Mouse (Mus musculus) monocyte, adult 5-6 weeks (primary cell): Measurements from ENCODE around the gene Cckbr. TPM values are rescaled to one million over a fixed set of nuclear protein-coding genes. Genes with fewer than 3 reads are reported as not detected.
A peak's percentile ranks its signal among the peaks of the same experiment; 100 is the strongest.
"Not testable (repeated sequence)": the region's sequence is repeated elsewhere in the genome, so short reads cannot be mapped to it uniquely, and the experiment has no call there.

Experiments
- ATAC-seq: fragments of 153-309, 156-312 bp; replicated peaks from 2 replicates; pipeline ENCODE4 v1.8.0; 2017; ENCODE audit warnings: mild to moderate bottlenecking; ENCODE audit not compliant: low TSS enrichment, insufficient number of reproducible peaks, severe bottlenecking, poor library complexity, low FRiP score
- total RNA-seq: library from RNA; stranded (forward); fragments of 200-1000, 200-491, 200-594 nt; gene quantifications from 3 replicates; pipeline ENCODE4 v1.2.3, GENCODE M21; 2017

Cckbr gene
- total RNA-seq: not detected in 3 replicates

DNA sequence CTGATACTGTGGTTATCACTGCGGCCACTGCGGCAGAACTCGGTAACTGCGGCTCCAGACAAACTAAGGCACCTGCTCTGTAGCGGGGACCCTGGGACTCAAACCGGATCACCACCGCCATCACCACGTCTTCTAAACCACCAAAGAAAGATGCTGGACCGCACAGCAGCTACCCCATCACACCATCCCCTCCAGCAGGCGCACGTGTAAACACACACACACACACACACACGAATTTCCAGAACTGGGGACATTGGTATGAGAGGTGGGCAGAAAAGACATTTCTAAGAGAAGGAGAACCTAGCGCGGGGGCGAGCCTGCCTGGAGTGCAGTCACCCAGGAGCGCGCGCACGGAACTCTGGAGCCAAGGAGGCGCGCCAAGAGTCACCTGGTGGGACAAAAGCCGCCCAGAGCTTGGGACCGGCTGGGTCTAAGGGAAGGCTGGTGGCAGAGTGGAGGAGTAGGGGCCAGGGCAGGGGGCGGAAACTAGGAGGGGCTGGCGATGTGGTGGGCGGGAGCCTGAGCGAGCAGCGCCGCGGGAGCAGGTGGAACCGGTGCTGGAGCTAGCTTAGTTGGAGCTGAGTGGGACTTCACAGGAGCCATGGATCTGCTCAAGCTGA is at the start of gene Cckbr:
Cckbr (plus strand) TSS at position 308 of the 620 bp plus-strand sequence.
- ATAC-seq: no peak

DNA sequence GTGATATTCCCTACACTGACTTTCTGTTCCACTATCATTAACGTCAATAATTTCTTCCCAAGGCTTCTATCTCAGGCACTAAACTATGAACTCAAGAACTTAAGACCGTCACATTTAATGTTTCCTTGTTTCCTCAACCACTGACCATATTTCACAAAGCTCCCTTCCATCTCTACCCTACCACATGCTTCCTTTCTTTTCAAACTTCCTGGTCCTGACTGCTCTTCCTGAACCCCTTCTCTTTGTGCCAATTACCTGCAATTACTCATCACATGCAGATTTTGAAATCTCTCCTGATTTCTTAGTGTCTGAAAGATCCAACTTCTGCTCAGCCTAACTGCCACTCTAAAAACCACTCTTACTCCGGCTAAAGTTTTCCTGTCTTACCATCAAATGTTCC is 45.2 kb upstream of the Cckbr start:
- ATAC-seq: no peak

DNA sequence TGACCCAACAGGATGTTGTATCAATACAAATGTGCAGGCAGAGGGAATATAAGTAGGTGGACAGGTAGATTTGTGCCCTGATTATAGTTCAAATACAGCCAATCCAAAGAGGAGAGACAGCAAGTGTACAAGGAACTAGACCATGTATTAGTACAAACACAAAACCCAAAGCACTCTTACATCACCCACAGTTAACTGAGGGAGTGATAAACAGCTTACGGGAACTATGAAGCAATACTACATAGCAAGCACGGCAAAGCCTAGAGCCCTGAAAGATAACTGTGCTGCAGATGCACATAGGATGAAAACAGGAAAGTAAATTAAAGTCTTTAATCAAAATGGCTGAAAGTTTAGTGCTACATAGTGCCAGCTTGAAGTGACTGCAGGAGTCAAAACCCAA is 37.8 kb upstream of the Cckbr start:
- no peak for ATAC-seq

DNA sequence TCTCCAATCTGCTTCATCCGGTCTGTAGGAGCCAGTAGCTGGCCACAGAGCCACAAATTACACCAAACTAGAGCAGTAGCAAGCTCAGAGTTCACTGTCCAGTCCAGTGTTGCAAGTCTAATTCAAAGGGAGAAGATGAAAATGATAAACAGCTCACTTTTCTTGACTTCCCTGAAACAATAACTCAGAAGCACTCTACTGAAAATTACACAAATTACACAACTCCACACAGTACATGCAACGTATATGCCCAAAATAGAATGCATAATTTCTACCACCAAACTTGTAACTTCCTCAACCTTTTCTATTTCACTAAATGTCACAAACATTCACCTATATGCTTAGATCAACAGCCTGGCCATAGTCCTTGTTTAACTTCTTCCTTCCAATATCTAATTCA is 35.3 kb upstream of the Cckbr start:
- ATAC-seq: no peak

DNA sequence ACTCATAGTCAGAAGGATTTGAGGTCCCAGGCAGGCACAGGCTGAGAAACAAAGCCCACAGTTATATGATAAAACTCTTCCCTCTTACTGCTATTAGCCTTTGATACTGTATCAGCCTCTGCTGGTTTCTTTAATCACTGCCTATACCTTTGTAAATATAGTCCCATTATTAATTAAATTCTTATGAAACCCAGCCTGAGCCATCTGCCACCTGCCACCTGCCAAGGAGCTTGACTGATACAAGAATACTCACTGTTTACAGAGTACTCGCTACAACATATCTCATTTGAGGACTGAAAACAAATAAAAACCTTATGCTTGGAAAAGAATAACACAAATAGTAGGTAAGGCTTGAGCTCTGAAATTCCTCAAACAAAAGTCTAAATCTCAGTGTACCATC is 30.9 kb upstream of the Cckbr start:
- ATAC-seq: no peak

DNA sequence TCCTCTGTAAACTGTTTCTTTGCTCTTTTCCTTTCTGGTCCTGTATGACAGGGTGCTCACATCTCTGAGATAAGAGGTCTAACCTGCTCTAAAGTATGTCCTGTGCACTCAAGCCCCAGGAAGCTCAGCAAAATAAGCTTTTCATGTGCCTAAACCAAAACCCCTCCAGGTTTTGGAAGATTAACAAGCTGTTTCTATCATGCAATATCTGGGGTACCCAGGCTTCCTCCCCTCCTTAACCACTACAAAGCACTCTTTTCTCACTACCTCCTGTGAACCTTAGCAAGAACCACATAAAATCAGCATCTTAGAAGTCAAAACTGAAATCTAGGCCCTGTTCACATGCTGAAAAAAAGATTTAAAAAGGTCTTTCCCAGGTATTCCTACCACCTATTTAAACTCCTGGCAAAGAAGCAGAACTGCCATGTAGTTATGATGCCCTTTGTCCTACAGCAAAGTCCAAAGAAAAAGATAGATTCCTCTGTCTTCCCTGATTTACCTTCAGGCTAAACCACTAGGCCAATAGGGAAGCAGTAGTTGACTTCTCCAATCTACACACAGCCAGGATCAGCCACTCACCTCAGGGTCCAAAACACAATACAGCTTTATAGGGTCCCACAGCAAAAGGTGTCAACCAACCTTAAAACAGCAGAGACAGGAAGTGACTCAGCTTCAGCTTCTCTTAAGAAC is 30.3 kb upstream of the Cckbr start:
- no peak for ATAC-seq

DNA sequence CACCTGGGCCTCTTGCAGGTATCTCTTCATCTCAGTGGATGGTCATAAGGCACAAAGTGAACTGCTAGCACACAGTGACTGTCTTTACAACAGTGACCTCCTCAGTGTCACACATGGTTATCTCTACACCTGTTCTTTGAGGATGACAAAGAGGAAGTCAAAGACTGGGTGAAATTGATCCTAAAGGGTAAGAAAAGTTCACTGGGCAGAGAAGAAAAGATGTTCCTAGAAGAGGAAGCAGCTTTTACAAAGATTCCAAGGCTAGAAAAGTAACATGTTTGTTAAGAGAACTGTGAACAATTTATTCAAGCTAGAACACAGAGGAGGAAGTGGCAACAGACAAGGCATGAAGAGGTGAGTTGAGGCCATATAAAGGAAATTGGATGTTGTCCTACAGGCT is 29.4 kb upstream of the Cckbr start:
- no peak for ATAC-seq

DNA sequence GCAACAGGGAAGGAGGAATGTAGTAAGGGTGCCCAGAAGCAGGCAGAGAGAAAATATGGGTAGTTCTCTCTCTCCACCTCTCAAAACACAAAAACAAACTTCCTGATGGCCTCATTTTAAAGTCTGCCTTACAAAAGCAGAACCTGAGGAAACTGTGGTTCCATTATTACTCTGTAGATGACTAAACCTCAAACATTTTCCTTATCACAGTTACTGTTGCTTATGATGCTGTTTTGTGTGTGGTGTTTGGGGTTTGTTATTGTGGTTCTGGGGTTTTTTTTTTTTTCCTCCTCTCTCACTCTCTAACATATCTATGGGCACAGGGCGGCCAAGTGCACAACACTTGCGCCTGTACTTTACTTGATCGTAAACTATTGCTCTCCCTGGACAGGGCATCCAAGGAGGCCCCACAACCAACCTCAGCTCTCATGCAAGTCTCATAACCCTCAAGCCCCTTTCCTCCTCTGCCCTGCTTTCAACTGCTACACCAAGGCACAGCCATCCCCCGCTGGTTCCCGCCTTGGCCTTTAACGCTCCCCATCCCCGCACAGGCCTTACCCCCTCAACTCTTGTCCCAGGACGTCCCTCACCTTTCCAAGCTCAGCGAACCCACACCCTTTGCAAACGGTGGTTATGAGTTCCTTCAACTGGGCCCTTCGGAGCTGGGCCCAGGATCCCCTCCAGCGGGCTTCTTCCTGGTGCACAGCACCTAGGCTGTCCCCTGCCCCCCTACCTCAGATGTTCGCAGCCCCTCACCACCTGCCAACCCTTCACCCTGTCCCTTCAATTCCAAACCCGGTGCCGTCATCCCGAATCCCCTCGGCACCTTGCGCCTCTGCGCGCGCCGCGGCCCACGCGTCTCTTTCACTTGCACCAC is 26.2 kb upstream of the Cckbr start:
- ATAC-seq: peak; percentile 38

DNA sequence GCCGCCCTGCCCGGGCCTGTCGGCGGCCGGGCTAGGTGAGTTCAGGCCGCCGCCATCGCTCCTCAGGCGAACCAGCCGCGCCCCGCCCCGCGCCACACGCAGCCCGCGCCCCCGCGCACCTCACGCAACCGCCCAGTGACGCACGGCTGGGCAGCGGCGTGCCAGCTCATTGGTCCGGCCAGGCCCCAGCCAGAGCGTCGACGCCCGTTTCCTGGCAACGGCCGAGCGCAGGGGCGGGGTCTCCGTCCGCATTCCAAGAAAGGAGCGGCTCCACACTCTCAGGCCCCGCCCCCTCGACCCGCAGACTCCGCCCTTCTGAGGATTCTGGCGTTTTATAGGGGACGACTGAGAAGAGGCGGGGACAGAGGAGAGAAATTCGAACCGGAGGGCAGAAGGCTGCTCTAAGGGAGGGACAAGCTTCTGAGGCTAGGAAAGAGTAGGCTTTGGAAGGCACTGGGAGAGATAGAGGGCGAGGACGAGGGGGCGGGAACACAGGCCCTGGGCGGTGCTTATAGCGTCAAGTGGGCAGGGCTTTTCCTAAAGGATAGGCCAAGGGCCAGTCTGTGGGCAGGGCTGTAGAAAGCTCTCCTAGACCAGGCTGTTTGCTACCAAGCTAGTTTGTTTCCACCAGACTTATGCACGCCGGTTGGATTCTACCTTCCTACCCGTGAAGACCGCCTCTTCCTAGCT is 25.5 kb upstream of the Cckbr start, which contains the start of gene Fam160a2:
Fam160a2 (minus strand) TSS at position 120 of the 690 bp plus-strand sequence.
- ATAC-seq: peak; percentile 84

DNA sequence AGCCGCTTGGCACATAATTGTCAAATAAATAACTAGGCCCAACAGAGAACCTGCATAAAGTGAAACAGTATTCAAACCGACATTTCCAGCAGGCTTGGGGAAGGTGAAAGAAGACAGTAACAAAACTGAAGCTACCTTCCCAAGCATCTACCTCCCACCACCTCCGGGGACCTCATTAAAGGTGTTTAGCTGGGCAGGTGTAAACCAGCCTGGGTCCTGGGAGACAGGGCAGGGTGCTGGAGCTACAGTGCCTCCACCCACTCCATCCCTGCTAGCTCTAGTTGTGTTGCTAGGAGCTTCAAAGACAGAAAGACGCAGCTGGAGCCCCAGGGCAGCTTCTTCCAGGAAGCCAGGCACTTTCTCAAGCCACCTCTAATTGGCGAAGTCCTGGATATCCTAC is 21.3 kb upstream of the Cckbr start, which contains the start of gene Cnga4:
Cnga4 (plus strand) TSS at position 301 of the 400 bp plus-strand sequence.
- no peak for ATAC-seq

DNA sequence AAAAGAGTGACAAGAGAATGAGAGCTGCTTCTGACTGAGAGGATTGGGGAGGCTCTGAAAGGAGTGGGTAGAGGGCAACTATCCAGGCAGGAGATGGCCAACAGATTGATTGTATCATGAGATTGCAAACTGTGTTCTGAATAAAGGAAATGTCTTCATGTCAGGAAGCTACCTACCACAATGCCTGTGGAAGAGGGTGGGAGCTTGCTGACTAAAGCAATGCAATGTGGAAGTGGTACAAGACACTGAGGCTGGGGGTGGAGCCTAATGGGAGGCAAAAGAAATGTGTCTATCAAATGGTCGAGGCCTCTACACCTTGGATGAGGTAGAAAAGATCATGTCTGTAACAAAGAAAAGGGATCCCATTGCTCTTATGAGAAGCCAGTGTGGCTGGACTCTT is 19.2 kb upstream of the Cckbr start:
- no peak for ATAC-seq

DNA sequence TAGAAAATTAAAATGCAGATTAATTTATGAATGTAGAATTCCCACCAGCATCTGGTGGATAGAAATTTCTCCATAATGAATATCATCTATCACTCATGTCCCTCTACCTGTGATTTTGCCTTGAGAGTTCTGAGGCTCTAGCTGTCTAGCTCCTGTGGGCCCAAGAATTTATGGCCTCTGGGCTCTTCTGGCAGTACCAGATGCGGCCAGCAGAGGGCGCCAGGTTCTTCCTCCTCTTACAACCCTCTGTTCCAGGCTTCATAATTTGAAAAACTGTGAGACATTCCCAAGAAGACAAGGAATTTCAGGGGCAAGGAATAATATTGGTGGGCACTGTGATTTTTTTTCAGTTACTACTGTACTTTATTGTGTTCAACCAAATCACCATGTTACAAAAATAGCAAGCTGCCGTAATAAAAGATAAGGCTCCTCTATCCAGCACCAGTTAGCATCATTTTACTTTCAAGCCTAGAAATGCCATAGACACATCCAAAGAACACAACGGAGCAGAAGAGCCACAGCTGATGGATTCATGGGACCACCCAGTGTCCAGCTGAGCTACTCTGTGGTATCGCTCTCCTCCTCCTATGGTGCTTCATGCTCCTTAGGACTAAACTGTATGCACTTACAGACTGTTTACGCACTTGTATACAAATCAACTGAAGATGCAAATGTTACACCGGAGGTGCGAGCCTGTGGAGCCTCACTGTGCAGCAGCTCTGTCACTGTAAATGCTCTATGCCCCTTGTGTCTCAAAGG is 13.5 kb upstream of the Cckbr start:
- not testable (repeated sequence) for ATAC-seq

DNA sequence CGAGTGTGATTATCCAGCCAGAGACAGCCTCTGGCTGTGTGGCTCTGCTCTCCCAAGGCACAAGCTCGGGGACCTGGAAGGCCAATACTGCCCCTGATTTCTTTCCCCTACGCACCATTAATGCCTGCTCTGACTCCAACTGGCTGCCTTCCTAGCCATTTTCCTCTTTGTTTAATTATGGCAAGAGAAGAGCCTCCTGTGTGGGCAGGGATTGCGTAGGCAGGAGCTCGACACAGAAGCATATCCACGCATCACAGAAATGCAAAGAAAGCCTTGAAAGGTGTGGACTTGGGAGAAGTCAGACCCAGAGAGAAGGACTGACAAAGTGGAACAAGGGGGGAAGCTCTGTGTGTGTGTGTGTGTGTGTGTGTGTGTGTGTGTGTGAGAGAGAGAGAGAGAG is 11.1 kb upstream of the Cckbr start:
- no peak for ATAC-seq

DNA sequence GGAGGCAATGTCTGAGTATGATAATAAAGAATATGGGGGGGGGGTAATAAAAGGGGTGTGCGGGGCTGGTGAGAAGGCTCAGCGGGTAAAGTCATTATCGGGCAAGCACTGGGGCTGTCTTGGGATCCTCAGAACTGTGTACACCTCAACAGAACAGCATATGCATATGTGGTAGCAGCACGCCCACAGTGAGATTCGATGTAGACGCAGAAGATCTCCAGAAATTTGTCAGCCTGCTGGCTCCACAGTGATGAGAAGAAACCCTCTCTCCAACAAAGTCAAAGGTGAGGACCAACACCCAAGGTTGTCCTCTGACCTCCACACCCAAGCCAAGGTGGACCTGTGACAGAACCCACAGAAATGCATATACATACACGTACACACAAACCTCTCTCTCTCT is 9.0 kb upstream of the Cckbr start:
- ATAC-seq: no peak

DNA sequence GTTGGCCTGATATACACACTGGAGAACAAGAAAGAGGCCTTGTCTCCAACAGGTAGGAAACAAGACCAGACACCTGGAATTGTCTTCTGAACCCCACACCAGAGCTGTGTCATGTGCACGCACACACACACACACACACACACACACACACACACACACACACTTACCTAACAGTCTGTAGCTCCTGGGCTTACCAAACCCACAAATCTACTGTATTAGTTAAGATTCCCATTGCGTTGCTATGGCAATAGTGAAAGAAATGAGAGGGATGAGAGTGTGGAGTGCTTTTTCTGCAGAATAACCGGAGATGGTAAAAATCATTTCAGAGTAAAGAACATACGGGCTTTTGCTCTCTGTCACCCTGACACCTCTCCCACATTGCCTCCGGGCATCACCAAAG is 7.4 kb upstream of the Cckbr start:
- no peak for ATAC-seq

DNA sequence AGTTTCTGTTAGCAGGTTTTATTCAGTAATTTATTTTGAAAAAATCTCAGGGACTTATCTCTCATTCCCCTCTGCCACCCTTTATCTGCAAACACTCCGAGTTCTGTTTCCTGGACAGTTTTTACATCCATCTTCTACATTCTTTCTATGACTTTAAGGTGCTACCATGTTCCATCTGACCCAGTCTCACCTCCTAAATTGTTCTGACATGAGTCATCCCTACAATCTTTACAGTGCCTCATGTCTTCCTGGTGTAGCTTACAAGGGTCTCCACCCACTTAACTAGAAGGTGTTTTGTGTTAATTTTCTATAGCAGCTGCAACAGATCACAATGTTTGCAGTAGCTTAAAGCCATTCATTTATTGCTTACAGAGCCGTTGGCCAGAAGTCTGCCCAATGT is 4.6 kb upstream of the Cckbr start:
- no peak for ATAC-seq

DNA sequence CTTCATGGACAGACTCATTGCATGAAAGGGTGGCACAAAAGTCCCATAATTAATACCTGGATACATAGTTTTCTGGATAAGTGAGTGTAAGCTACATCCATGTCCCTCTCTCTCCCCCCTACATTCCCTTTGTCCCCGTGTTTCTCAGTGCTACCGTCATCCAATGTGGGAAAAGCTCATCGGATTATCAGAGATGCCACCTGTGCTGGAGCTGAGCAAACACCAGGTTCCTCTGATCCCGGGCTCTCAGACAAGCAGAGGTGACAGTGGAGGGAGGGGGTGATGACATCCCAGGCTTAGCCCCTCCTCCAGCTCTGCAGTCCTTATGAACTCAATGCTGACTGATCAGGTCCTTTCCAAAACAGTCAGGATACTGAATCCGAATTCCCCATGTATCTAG is 1.2 kb upstream of the Cckbr start:
- no peak for ATAC-seq

DNA sequence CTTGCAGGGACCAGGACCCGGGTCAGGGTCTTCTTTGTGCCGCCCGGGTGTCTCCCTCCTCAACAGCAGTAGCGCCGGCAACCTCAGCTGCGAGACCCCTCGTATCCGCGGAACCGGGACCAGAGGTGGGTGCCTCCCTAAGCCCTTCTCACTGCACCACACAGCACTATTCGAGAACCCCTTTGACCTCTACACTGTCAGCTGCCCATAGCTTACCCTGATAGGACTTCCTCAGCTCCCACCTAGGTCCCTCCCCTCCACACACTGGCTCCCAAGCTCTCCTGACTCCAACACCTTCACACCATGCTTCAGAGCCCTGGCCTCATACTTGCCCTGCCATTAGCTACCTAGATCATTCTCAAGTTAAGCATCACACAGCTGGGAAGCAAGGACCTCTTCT is 520 bp downstream of the Cckbr start:
- ATAC-seq: no peak
